Mouse (Mus musculus) CH12.LX (cell line): ENCODE data around the gene Cdv3. TPM values are rescaled to one million over a fixed set of nuclear protein-coding genes. Genes with fewer than 3 reads are reported as not detected.

Experiments
- DNase-seq: peaks from one replicate; pipeline ENCODE4 v3.0.0-alpha.2; 2013; ENCODE audit errors: extremely low read depth
- H3K27ac ChIP-seq: 2 replicates; pipeline ENCODE4 v1.5.1; 2012; ENCODE audit warnings: low read depth, mild to moderate bottlenecking, control low read depth, moderate library complexity; ENCODE audit not compliant: insufficient read depth
- H3K27me3 ChIP-seq: replicated peaks from 2 replicates; pipeline ENCODE3; 2012; ENCODE audit warnings: inconsistent platforms
- H3K36me3 ChIP-seq, 2 experiments: replicated peaks in 1 of 2; 2 replicates each; pipeline versions ENCODE3 to v1.6.1; 2012; ENCODE audit warnings: inconsistent platforms in 1 of 2, low read length in 1 of 2, mild to moderate bottlenecking in 1 of 2, mixed read lengths in 1 of 2, moderate library complexity in 1 of 2; ENCODE audit not compliant: control insufficient read depth in 1 of 2, insufficient read depth in 1 of 2
- H3K4me1 ChIP-seq, 2 experiments: 2 replicates each; pipeline ENCODE4 v1.6.1; 2012; ENCODE audit warnings: inconsistent platforms in 1 of 2, moderate library complexity in 1 of 2; ENCODE audit not compliant: insufficient read depth in 2 of 2, control insufficient read depth in 1 of 2
- H3K4me2 ChIP-seq: 2 replicates; pipeline ENCODE4 v1.6.1; 2012; ENCODE audit warnings: low read depth, mild to moderate bottlenecking, control low read depth; ENCODE audit not compliant: poor library complexity, insufficient read depth, severe bottlenecking
- H3K4me3 ChIP-seq, 3 experiments: fragments of 150-350 bp in 1 of 3; sonication (generic) in 1 of 3; replicated peaks in 1 of 3; 2 replicates each; pipeline versions ENCODE3 to v1.5.1; 2011 to 2012; ENCODE audit warnings: low read depth in 2 of 3, low read length in 2 of 3, mild to moderate bottlenecking in 2 of 3, moderate library complexity in 2 of 3, control low read depth in 1 of 3, improper control_type of control experiment in 1 of 3, inconsistent platforms in 1 of 3, mixed read lengths in 1 of 3; ENCODE audit not compliant: poor library complexity in 1 of 3
- H3K79me2 ChIP-seq: replicated peaks from 2 replicates; pipeline ENCODE4 v1.6.1; 2012; ENCODE audit warnings: mild to moderate bottlenecking, moderate library complexity; ENCODE audit not compliant: control insufficient read depth, poor library complexity, insufficient read depth, severe bottlenecking; ENCODE audit errors: extremely low read depth
- H3K9ac ChIP-seq: 2 replicates; pipeline ENCODE4 v1.6.1; 2012; ENCODE audit warnings: low read depth, mild to moderate bottlenecking, control low read depth, moderate library complexity; ENCODE audit not compliant: insufficient read depth
- H3K9me3 ChIP-seq: replicated peaks from 2 replicates; pipeline ENCODE3; 2012; ENCODE audit warnings: low read length, inconsistent platforms, mixed read lengths
- BHLHE40 ChIP-seq: IDR thresholded peaks from 2 replicates; pipeline ENCODE4 v1.6.1; 2011; ENCODE audit warnings: mild to moderate bottlenecking, low read depth, low read length, improper control_type of control experiment
- CHD2 ChIP-seq: IDR thresholded peaks from 2 replicates; pipeline ENCODE4 v1.6.1; 2011; ENCODE audit warnings: low read length, improper control_type of control experiment
- E2F4 ChIP-seq: IDR thresholded peaks from 2 replicates; pipeline ENCODE4 v1.6.1; 2011; ENCODE audit warnings: low read depth, low read length, improper control_type of control experiment; ENCODE audit not compliant: insufficient replicate concordance
- ELF1 ChIP-seq: IDR thresholded peaks from 2 replicates; pipeline ENCODE4 v1.6.1; 2014; ENCODE audit warnings: low read depth, mild to moderate bottlenecking, inconsistent platforms, low read length, improper control_type of control experiment
- EP300 ChIP-seq: IDR thresholded peaks from 2 replicates; pipeline ENCODE4 v1.6.1; 2011; ENCODE audit warnings: low read length, improper control_type of control experiment
- ETS1 ChIP-seq: conservative IDR thresholded peaks from 2 replicates; pipeline ENCODE4 v1.6.1; 2012; ENCODE audit warnings: low read depth, mild to moderate bottlenecking, inconsistent platforms, low read length, improper control_type of control experiment, moderate library complexity
- GABPA ChIP-seq: IDR thresholded peaks from 2 replicates; pipeline ENCODE4 v1.6.1; 2012; ENCODE audit warnings: low read depth, low read length, improper control_type of control experiment, inconsistent platforms; ENCODE audit not compliant: insufficient replicate concordance
- HCFC1 ChIP-seq: IDR thresholded peaks from 2 replicates; pipeline ENCODE4 v1.6.1; 2012; ENCODE audit warnings: low read depth, mild to moderate bottlenecking, inconsistent platforms, low read length, improper control_type of control experiment
- IRF4 ChIP-seq: IDR thresholded peaks from 2 replicates; pipeline ENCODE4 v1.6.1; 2014; ENCODE audit warnings: low read depth, mild to moderate bottlenecking, inconsistent platforms, low read length, improper control_type of control experiment
- JUN ChIP-seq: IDR thresholded peaks from 2 replicates; pipeline ENCODE4 v1.6.1; 2011; ENCODE audit warnings: low read depth, mild to moderate bottlenecking, low read length, improper control_type of control experiment, moderate library complexity; ENCODE audit not compliant: insufficient read depth
- JUND ChIP-seq: conservative IDR thresholded peaks from 2 replicates; pipeline ENCODE4 v1.6.1; 2011; ENCODE audit warnings: low read depth, low read length, improper control_type of control experiment
- MAX ChIP-seq: IDR thresholded peaks from 2 replicates; pipeline ENCODE4 v1.6.1; 2011; ENCODE audit warnings: low read length, improper control_type of control experiment
- MAZ ChIP-seq: IDR thresholded peaks from 2 replicates; pipeline ENCODE4 v1.6.1; 2012; ENCODE audit warnings: low read depth, mild to moderate bottlenecking, inconsistent platforms, low read length, improper control_type of control experiment, moderate library complexity
- MEF2A ChIP-seq: IDR thresholded peaks from 2 replicates; pipeline ENCODE4 v1.6.1; 2014; ENCODE audit warnings: low read depth, mild to moderate bottlenecking, inconsistent platforms, low read length, improper control_type of control experiment, borderline replicate concordance
- MXI1 ChIP-seq: IDR thresholded peaks from 2 replicates; pipeline ENCODE4 v1.6.1; 2011; ENCODE audit warnings: mild to moderate bottlenecking, low read depth, low read length, improper control_type of control experiment
- NELFE ChIP-seq: IDR thresholded peaks from 2 replicates; pipeline ENCODE4 v1.6.1; 2011; ENCODE audit warnings: low read depth, low read length, improper control_type of control experiment
- NRF1 ChIP-seq: IDR thresholded peaks from 2 replicates; pipeline ENCODE4 v1.6.1; 2014; ENCODE audit warnings: low read depth, mild to moderate bottlenecking, inconsistent platforms, low read length, improper control_type of control experiment, moderate library complexity
- POLR2A ChIP-seq: IDR thresholded peaks from 2 replicates; pipeline ENCODE4 v1.6.1; 2011; ENCODE audit warnings: low read depth, mild to moderate bottlenecking, improper control_type of control experiment, low read length
- POLR2AphosphoS2 ChIP-seq: IDR thresholded peaks from 2 replicates; pipeline ENCODE4 v1.6.1; 2011; ENCODE audit warnings: low read depth, low read length, improper control_type of control experiment
- RCOR1 ChIP-seq: conservative IDR thresholded peaks from 2 replicates; pipeline ENCODE4 v1.6.1; 2012; ENCODE audit warnings: low read depth, mild to moderate bottlenecking, inconsistent platforms, low read length, improper control_type of control experiment
- SMC3 ChIP-seq: IDR thresholded peaks from 2 replicates; pipeline ENCODE4 v1.6.1; 2011; ENCODE audit warnings: low read depth, low read length, improper control_type of control experiment
- TBP ChIP-seq: conservative IDR thresholded peaks from 2 replicates; pipeline ENCODE4 v1.6.1; 2011; ENCODE audit warnings: low read depth, low read length, improper control_type of control experiment
- UBTF ChIP-seq: IDR thresholded peaks from 2 replicates; pipeline ENCODE4 v1.6.1; 2012; ENCODE audit warnings: low read depth, mild to moderate bottlenecking, inconsistent platforms, low read length, improper control_type of control experiment, moderate library complexity
- ZKSCAN1 ChIP-seq: IDR thresholded peaks from 2 replicates; pipeline ENCODE4 v1.6.1; 2012; ENCODE audit warnings: low read depth, inconsistent platforms, low read length, improper control_type of control experiment, borderline replicate concordance
- ZMIZ1 ChIP-seq: IDR thresholded peaks from 2 replicates; pipeline ENCODE4 v1.6.1; 2012; ENCODE audit warnings: low read depth, mild to moderate bottlenecking, inconsistent platforms, low read length, improper control_type of control experiment
- ZNF384 ChIP-seq: IDR thresholded peaks from 2 replicates; pipeline ENCODE4 v1.6.1; 2012; ENCODE audit warnings: low read depth, low read length, improper control_type of control experiment, inconsistent platforms
- dilution Hi-C: fragments of 300-500 bp; cut with MboI; formaldehyde crosslinking; loops from 2 replicates; pipeline ENCODE4 v1.14.3; 2020; ENCODE audit warnings: low sequenced_read_pairs; ENCODE audit not compliant: extremely low pct_unique_long_range_greater_than_20kb, extremely low pct_ligation_motif_present
- in situ Hi-C: fragments of 300-500 bp; cut with MboI; formaldehyde crosslinking; loops from 3 replicates; pipeline ENCODE4 v1.14.3; 2019; ENCODE audit warnings: low sequenced_read_pairs, low pct_ligation_motif_present, low pct_unique_long_range_greater_than_20kb, mixed read lengths
- polyA plus RNA-seq: library from polyadenylated mRNA; unstranded; fragments of >175 nt; gene quantifications from 2 replicates; pipeline ENCODE4 v1.2.1, GENCODE M21; 2012; ENCODE audit warnings: low read depth; ENCODE audit not compliant: insufficient read length
- total RNA-seq, 2 experiments: library from RNA; depleted of rRNA; stranded (reverse); fragments of 300-350 nt in 1 of 2; fragments of >200 nt in 1 of 2; gene quantifications; 2 replicates each; pipeline ENCODE4 v1.2.3; 2012 to 2014

Gene Cdv3
- total and polyA plus RNA-seq, 3 experiments = 189 to 341 (median 281) TPM

GRCm38 (mm10) chr9:103398509-103399157 is 33.0 kb upstream of the Cdv3 start:
- H3K79me2 ChIP-seq = no peaks in the 10 kb centered on the region
- in situ Hi-C loops (no loop called here), dilution Hi-C loops (no loop called here)
- no peak overlapping the region for H3K9ac ChIP-seq
- peaks cover 0 to 2% of the 10 kb centered on the region in 2 experiments; a peak in 1 of 4 replicates for H3K4me1 ChIP-seq
- no peak overlapping the region for H3K27ac ChIP-seq
- H3K4me2 ChIP-seq = peak overlapping the region; percentile 58; the same call in 1 of the 2 replicates
- no peak for DNase-seq
- no peaks in the 10 kb centered on the region for H3K36me3 ChIP-seq
- no peak overlapping the region for H3K4me3 ChIP-seq
- H3K9me3 ChIP-seq = peaks cover 9% of the 10 kb centered on the region
- no peaks in the 10 kb centered on the region for H3K27me3 ChIP-seq
- peak; percentile 83 for TF ChIP-seq JUND
- TF ChIP-seq MEF2A = peak; percentile 85
- no peak for TF ChIP-seq UBTF
- TF ChIP-seq BHLHE40 = peak; percentile 69
- peak; percentile 38; the same call in 1 of the 2 replicates for TF ChIP-seq MXI1
- TF ChIP-seq POLR2A = no peak
- peak; percentile 15; the same call in 1 of the 2 replicates for TF ChIP-seq ETS1
- no peak for TF ChIP-seq RCOR1
- no peak for TF ChIP-seq GABPA
- no peak for TF ChIP-seq NELFE
- 0 out of 2 replicates have a peak, but pooled peaks have one; percentile 22 for TF ChIP-seq EP300
- peak; percentile 44; the same call in 1 of the 2 replicates for TF ChIP-seq MAX
- no peak for TF ChIP-seq ZMIZ1
- TF ChIP-seq MAZ = no peak
- peak; percentile 68 for TF ChIP-seq IRF4

DNA sequence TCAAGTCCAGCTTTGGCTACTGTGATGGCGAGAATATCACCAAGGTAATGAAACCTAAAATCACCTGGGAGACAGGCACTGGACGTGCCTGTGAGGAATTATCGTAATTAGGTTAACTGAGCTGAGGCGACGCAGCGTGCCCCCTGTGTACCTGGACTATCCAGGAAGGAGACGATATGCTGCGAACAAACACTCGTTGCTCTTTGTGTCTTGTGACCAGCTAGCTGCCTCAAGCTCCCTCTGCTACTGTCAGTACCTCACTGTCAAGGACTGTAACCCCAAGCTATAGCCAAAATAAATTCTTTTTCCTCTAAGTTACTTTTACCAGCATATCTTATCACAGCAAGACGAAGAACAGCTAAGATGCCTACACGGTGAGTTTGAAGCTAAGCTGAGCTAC is 27.6 kb upstream of the Cdv3 start:
- no peak overlapping the region for H3K27ac ChIP-seq
- no peaks in the 10 kb centered on the region for H3K4me1 ChIP-seq
- no peaks in the 10 kb centered on the region for H3K36me3 ChIP-seq
- H3K9me3 ChIP-seq = peaks cover 3% of the 10 kb centered on the region
- H3K4me3 ChIP-seq = no peak overlapping the region
- no peak overlapping the region for H3K9ac ChIP-seq
- no peak for TF ChIP-seq JUN
- TF ChIP-seq POLR2AphosphoS2 = no peak
- TF ChIP-seq HCFC1 = no peak
- no peak for TF ChIP-seq ZKSCAN1
- TF ChIP-seq EP300 = no peak
- no peak for TF ChIP-seq MXI1
- no peak for TF ChIP-seq MAZ
- no peak for TF ChIP-seq CHD2
- TF ChIP-seq ELF1 = no peak
- no peak for TF ChIP-seq NRF1
- TF ChIP-seq BHLHE40 = no peak
- TF ChIP-seq SMC3 = no peak
- no peak for TF ChIP-seq ETS1
- no peak for TF ChIP-seq E2F4
- no peak for TF ChIP-seq TBP
- TF ChIP-seq MAX = no peak
- no peak for TF ChIP-seq ZNF384
- no peak for DNase-seq
- H3K4me2 ChIP-seq = no peak overlapping the region
- H3K79me2 ChIP-seq = no peaks in the 10 kb centered on the region
- in situ Hi-C loops = no loop called here
- H3K27me3 ChIP-seq = peaks cover 4% of the 10 kb centered on the region
- dilution Hi-C loops = no loop called here
